Mouse (Mus musculus) gastrocnemius, adult 18-20 months (tissue): Measurements from ENCODE around the gene Rps4x. TPM values are rescaled to one million over a fixed set of nuclear protein-coding genes. Genes with fewer than 3 reads are reported as not detected.
A peak's percentile ranks its signal among the peaks of the same experiment; 100 is the strongest.

ENCODE experiments used
- DNase-seq: peaks from one replicate; pipeline ENCODE4 v3.0.0; 2021; ENCODE audit warnings: low spot score
- long read RNA-seq, 2 experiments: library from polyadenylated mRNA; stranded (forward); transcript quantifications; one replicate each; pipeline ENCODE4 v2.0.0; 2021
- total RNA-seq, 2 experiments: library from RNA; stranded (reverse); gene quantifications; 2 replicates each; pipeline ENCODE4 v1.2.3; 2021

Rps4x gene
- total RNA-seq, result 100 to 1,000 TPM; 453 to 571 TPM
- long read RNA-seq, experiment 1, transcript Rps4x-201 (7 exons, 975 nt), result major isoform, 239 of 256 reads
- long read RNA-seq, experiment 1, partial matches to known transcripts, result 10 of 256 reads
- long read RNA-seq, experiment 1, other reads (novel, unspliced or antisense), result 4 of 256 reads
- long read RNA-seq, experiment 2, transcript Rps4x-201 (7 exons, 975 nt), result major isoform, 195 of 214 reads
- long read RNA-seq, experiment 2, partial matches to known transcripts, result 16 of 214 reads
- long read RNA-seq, experiment 2, other reads (novel, unspliced or antisense), result 3 of 214 reads

DNA sequence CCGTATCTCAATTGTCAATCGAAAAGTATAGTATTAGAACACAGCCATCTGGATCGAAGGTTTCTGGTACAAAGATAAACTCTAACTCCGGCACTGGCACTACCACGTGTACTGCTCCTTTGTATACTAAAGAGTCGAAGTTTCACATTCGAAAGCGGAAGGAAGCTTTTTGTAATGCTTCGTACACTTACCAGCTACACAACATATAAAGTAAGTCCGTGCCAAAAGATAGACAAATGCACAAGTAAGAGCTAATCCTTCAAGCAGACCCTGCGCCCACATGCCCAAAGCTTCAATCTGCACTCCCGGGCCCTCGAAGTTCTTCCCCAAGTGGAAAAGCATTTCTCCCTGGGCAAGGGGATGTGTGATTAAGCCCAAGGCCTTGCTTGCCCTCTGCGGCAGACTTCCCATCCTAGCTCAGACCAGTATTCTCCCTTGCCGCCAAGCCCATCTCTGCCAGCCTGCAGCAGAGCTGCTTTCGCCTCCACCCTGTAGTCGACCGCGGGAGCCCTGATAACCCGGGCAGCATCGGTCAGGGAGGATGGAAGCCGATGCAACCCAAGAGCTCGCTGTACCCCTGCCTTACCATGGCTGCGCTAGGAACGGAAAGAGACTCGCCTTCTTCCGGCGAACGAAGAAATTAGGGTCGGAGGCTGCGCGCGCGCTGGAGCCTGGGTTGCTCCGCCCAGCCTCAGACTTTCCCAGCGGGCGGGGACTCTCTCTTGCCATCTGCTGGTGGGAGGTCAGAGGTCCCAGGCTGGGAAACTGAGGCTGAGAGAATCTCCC is at the start of gene Rps4x:
Gene Rps4x, minus strand, starts transcription at position 683 of the 786 bp plus-strand sequence.
- peak; percentile 74 for DNase-seq

DNA sequence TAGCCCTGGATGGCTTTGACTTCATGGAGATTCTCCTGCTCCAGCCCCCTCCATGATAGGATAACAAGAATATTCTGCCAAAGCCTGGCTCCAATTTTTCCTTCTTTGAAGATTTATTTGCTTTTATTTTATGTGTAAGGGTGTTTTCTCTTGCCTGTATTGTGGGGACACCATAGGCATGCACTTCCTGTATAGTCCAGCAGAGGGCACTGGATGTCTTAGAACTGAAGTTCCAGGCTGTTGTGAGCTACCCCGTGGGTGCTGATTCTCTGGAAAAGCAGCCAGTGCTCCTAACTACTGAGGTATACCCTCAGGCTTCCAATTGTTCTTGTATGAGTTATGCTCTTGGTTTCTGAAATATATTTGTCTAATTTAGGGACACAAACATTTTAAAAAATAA is 29.9 kb upstream of the Rps4x start:
- peak; percentile 6 for DNase-seq

DNA sequence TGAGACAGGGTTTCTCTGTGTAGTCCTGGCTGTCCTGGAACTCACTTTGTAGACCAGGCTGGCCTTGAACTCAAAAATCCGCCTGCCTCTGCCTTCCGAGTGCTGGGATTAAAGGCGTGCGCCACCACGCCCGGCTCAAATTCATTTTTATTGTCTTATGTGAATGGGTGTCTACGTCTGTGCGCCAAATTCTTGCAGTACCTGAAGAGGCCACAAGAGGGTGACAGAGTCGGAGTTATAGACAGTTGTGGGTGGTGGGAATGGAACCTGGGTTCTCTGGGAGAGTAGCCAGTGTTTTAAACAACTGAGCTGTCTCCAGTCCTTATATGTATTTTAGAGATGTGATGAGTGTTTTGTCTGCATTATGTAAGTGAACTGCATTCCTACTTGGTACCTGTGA is 26.2 kb upstream of the Rps4x start:
- peak; percentile 3 for DNase-seq

DNA sequence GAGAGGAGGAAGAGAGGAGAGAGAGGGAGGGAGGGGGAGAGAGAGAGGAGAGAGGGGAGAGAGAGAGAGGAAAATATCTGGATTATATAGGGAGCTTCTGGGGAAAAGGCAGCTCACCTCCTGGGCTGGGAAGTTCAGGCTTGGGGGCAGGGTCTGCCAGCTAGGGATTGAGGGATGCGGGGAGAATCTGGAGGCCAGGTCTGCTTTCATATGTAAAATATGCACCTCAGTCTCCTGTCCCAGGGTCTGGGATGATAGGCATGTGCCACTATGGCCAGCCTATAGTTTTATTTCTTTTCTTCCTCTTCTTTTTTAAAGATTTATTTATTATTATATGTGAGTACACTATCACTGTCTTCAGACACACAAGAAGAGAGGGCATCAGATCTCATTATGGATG is 1.6 kb upstream of the Rps4x start:
- DNase-seq, result no peak

DNA sequence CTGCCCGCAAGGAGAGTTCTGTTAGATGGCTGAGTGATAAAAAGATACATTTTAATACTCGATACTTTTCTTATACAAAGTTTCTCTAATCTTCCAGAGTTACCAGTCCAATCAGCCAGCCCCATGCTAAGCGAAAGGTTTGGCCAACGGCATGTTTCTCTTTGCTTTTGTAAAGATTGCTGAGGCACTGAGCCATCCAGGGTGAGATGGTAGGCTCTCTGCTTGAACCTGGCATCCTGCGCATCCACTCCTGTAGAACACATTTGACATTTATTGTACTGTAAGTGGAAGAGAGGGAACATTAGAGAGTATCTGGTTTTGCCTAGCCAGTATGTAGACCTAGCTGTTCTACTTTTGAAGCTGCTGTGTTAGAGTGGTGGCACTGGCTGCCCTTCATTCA is 387 bp upstream of the Rps4x start:
- DNase-seq, result no peak

DNA sequence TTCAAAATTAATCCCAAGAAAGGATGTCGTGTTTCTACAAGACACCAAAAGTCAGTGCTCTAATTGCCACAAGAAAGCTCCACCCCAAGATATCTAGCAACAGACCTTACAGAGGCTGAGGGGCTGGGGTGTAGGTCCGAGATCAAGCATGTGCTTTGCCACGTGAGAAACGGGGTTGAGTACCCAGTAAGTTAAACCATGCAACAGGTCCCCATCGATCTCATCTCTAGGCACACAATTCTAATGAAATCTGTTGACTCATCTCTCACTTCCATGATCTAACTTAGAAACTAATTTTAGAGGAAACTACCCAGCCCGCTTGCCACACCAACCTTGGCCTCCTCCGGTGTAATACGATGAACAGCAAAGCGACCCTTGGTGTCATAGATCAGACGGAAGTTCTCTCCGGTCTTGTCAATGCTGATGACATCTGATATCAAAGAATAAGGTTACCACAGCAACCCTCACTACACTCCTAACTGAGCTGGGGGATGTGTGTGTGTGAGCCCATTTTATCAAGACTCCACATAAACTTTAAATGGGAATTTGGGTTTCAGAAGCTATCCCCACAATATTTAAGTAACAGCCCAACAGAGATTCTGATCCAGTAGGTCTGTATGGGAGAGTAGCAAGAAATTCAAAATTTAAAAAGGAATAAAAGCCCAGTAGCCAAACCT is 2.0 kb downstream of the Rps4x start:
- DNase-seq, result no peak

DNA sequence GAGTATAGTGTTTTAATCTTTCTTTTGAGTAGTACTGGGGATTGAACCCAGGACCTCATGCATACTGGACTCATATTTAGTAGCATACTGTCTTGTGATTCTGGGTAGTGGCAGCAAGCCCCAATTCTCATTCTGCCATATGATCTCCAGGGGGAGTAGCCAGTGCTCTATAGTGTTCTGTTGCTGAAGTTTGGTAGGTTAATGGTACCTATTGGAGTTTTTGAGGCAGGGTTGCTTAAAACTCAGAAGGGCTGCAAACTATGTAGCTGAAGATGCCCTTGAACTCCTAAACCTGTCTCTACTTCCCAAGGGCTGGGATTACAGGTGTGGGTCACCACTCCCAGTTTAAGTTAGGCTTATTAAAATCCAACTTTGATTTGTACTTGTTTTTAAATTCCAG is 6.6 kb downstream of the Rps4x start:
- no peak for DNase-seq

DNA sequence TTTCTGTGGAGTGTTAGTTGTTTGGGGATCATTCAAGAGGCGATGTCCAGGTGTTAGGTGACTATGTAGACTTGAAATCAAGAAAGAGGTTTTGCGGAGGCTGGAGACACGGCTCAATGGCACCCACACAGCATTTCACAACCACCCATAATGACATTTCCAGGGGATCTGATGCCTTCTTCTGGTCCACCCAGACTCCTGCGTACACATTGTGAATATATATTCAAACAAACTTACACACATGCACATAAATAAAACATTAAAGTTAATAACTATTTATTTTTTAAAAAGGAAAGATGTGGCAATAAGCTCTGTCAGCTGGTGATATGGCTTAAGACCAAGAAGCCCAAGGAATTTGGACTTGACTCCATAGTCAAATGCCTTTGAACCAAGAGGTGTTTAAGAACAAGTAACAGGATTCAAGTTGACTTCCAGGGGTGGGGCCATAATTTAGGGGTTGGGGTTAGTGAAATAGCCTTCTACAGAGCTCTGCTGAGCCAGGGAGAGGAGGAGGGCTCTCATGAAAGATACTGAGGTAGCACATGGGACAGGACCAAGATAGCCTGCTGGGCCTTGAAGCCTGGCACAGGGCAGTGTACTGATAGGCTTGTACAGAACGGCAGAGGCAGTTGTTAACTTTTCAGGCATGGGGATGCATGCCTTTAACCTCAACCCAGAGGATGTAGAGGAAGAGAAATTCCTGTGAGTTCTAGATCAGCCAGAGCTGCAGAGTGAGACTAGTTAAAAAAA is 13.5 kb downstream of the Rps4x start:
- no peak for DNase-seq

DNA sequence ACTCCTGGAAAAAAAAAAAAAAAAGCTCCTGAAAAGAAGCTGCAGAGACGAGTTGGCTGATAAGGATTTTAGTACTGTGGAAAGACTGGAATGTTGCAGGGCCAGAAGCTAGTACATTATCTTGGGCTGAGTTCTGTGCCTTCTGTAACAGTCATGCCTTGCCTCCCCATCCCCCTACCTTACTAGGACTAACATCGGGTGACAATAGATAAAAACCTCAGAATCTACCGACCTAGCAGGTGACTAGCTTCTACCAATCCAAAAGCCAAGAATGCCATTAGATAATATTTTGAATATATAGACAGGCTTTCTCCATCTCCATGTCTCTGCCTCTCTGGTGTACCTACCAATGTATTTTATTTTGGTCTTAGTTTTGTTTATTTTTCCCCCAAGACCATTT is 18.3 kb downstream of the Rps4x start:
- DNase-seq, result no peak

DNA sequence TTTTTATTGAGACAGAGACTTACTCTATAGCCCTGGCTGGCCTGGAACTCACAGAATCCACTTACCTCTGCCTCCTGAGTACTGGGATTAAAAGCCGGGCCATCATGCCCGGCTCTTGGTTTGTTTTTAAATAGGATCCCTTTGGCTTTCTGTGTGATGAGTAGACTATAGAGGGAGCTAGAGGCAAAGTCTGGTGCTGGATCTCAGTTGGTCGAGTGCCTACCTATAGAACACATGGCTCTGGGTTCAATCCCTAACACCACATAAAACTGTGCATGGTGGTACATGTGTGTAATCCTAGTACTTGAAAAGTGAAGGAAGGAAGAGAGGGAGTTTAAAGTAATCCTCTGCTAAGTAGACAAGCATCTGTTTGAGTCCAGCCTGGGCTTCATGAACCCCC is 19.1 kb downstream of the Rps4x start:
- no peak for DNase-seq

DNA sequence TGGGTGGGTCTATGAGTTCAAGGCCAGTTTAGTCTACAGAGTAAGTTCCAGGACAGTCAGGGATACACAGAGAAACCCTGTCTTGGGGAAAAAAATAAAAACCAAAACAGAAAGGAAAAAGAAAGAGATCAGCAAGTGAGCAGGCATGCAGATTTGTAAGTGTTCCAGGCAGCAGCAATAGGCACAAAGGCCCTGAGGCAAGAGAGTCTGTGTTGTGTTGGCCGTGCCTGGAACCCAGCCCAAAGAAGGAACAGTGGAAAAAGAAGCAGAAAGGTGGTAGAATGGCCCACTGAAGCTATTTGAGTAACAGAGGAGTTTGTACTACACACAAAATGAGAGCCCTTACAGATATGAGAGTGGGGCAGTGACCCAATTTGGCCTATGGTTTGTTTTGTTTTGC is 19.5 kb downstream of the Rps4x start:
- no peak for DNase-seq

DNA sequence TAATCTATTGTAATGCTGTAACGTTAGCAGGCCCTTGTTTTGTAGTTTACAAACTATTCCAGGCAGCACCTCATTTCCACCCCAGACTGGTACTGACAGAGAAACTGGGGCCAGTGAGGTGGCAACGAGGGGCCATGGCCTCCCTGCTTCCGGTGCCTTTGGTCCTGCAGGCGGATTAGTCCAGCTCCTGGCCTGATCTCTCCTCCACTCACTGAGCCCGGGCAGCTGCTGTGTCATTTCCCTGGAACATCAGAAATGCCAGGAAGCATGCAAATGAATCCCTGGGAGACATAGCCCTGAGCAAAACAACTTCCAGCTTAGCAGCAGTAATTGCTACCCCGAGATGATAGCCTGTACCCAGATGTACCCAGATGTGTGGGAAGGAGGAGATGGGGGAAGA is 22.2 kb downstream of the Rps4x start:
- no peak for DNase-seq

DNA sequence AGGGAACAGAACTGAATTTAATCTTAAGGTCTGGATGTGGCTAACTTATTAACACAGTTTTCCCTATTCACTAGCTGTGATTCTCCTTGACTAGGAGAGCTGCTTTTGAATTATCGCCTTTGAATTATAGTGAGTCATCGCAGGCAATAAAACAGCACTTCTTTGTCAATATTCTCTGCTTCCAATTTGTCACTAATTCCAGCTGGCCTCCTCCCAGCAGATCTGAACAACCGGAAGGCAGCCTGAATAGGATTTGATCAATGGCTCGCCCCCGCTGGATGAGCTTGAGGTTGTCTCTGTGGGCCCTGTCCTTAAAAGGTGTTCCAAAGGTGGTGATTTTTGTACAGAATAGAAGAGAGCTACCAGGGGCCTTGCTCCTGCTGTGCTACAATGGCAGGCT is 22.7 kb downstream of the Rps4x start:
- peak; percentile 6 for DNase-seq

DNA sequence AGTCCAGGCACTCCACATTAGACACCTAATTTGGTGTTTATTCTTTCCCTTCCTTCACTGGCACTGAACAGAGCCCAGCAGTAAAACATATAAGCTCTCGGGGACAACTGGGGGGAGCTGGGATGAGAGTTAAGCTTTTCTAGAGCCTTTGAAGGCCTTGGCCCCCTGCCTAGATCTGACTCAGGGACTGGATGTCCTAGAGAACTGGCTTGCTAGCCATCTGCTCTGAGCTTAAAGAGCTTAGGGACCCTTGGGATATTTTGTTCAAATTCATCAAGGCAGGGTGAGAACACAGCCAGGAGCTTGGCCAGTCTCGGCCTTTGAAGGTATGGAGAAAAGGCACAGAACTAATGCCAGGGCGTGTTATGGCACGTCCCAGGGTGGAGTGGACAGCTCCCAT is 25.7 kb downstream of the Rps4x start:
- peak; percentile 43 for DNase-seq

DNA sequence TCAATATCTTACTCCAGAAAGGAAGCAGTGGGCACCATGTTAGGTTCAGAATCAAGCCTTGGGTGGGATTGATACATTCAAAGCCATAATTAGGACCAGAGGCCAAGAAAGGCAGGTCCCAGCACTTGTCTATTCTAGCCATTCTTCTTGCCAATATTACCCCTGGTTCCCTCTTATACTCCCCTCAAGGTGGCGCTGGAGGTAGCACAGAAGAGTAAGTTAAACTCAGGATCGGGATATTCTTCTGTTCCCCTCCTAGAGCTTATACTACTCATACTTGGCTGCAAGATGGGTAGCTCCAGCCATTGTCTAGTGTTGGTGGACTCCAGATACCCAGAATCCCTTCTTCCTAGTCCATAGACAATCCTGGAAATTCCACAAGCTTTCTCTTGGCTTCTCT is 26.1 kb downstream of the Rps4x start:
- DNase-seq, result no peak

DNA sequence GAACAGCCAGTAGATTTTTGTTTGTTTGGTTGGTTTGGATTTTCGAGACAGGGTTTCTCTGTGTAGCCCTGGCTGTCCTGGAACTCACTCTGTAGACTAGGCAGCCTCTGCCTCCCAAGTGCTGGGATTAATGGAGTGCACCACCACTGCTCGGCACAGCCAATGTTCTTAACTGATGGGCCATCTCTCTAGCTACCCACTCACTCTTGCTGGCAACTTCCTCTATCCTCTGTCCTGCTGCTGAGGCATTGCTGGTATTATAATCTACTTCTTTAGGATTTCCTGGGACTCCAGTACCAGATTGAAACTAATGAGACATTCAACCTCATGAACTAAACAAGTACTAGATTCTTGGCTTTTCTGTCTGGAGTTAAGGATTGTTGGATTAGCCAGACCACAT is 28.7 kb downstream of the Rps4x start:
- DNase-seq, result no peak

DNA sequence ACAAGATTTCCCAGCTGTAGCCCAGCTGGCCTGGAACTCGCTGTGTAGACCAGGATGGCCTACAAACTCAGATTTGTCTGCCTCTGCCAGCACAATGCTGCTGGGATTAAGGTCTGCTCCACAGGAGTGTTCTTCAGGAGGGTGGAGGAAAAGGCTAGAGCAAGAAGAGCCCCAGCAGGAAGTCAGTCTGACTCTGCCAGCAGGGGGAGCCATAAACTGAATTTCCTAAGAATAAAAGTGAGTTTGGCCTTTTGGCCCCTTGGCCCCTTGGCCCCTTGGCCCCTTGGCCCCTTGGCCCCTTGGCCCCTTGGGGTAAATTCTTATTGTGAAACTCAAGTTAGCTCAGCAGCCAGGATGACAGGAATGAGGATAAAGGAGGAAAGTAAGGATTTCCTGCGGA is 29.4 kb downstream of the Rps4x start:
- DNase-seq, result peak; percentile 30

DNA sequence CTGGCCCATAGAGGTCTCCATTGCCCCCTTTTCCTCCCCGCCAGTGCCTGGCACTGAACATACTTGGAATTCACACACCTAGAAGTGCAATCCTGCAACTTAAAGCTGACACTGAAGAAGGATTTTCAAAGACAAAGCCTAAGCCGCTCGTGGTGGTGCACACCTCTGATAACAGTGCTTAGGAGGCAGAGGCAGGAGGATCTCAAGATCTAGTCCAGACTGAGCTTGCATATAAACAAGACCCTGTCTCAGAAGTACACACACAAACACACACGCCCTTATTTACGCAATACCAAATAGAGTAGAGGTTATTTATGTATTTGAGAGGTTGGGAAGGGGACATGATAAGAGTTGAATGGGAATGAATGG is 31.8 kb downstream of the Rps4x start:
- DNase-seq, result no peak

DNA sequence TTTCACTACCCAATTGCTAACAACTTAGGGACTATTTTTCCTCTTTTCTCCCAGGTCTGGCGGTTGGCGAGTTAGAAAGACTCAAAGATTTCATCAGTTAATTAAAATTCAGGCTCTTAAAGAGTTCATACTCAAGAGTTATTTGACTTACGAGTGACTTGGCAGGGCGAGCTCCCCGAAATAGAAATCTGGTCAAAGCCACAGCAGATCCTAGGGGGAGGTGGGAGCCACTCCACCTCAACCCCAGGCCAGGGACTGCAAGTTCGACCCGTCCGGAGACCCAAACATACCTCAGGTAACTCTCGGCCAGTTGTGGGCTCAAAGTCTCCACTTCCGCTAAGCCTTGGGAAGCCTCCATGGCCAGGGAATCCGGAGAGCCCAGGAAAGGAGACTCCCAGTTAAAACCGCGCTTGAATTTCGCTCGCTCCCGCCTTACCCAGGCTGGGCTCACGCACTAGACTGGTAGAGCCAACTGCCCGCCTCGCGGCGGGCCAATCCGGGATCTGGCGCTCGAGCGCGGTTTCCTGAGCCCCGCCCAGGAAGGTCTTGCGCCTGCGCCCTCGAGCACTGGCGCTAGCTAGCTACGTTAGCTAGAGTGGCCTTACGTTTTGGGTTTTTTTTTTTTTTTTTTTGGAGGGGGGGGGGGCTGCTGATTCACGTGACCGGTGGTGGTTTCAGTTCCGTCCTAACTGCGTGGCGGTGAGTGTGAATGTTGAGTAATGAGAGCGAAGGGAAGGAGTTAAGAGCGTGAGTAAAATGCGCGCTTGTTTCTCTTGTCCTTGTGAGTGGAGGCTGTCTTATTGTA is 32.4 kb downstream of the Rps4x start, which contains the start of gene Ercc6l:
Gene Ercc6l, minus strand, starts transcription at position 474 of the 805 bp plus-strand sequence.
- DNase-seq, result peak; percentile 91

DNA sequence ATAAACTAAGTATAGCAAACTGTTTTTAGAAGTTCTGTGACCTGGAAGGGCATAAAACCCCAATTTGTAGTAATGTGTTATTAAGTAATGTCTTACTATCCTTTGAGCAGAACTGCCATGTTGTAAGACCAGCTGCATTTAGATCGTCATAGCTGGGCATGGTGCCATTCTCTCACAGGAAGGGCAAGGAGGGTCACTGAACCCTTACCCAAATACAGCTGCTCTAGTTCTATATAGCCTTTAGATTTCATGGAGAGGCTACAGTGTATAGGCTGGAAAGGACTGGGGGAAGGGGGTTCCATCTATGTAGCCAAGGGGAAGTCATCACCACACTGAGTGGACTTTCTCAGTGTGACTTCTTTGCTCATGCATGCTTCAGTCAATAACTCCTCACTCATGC is 48.0 kb downstream of the Rps4x start:
- no peak for DNase-seq
